Mouse (Mus musculus) NIH3T3 (cell line): ENCODE measurements at regions not wholly inside any gene's neighbourhood (a gene's known extent, or its start where the extent isn't known, plus 50 kb on each side); places are given as distances from the start of the nearest gene placed in this dataset.

Source experiments
- DNase-seq: peaks from one replicate; pipeline ENCODE4 v3.0.0-alpha.2; 2012; ENCODE audit warnings: low read depth

DNA sequence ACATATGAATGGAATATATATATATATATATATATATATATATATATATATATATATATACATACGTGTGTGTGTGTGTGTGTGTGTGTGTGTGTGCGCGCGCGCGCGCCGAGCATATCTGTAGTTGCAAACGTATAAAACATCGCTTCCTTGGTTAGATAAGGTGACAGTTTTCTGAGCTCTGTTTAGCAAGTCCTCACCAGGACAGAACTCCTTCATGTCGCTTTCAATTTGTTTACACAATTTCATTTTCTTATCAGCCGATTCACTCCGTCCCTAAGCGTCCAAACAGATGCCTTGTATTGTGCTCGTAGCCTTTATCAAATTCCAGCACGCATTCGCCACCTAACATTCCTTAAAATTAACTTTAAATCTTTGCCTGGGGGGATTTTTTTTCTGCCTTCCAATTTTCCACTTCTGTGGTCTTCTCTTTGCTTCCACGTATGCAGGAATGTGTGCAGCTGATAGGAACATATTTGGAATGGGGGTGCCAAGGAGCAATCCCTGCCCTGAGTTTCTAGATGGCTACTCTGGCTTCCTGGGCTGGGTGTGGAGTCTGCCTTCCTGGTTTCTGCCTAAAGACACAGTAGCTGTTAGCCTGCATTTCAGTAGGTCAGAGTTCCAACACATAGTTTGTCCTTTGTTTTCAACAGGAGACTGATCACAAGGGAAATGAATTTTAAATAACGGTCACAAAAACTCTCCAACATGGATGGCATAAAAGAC lies 575.7 kb downstream of the Robo2 start:
- DNase-seq, result no peak

DNA sequence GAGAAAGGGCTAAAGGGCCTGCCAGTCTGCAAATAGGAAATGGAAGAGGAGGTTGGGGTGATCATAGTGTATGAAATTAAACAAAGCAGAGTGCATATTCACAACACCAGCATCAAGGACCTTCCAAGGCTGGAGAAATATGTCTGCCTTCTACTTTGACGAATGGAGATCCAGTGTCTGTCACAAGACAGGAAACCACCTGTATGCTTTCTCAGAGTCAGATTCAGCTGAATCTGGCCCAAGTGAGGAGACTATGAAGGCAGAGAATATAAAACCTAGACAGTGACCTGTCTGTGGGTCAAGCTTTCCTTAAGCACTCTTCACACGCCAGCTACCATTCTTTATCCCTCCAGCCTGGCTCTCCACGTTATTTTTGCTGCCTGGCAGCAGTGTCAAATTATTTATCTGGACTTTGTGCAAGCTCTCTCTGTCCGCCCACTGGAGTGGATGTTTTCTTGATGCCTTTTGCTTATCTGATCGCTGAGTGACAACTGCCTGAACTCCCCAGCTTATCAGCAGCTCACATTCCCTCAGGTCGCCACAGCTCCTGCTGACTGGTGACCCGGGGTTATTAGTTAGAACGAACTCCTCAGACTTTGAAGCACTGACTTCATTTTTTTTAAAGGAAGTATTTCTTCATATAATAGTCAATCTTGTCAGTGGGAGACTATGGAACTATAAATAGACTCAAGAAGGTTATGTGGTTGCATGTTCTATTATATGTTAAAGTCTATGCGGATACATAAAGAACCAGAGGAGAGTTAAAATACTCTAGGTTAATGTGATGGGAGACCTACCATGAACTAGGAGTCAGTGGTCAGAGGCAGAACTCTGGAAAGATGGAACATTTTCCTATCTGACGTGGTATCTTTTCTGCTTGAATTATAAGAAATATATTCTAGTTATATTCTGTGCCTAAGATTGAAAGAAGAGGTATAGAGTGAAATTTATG lies 590.0 kb downstream of the Robo2 start:
- DNase-seq, result no peak

GRCm38 (mm10) chr16:73804572-73804971 lies 607.1 kb downstream of the Robo2 start:
- no peak for DNase-seq

- no peak for DNase-seq
Measured at GRCm38 (mm10) chr16:73796528-73797171, 615.0 kb downstream of the Robo2 start.

- no peak for DNase-seq
Measured at GRCm38 (mm10) chr16:73785074-73785438, 626.6 kb downstream of the Robo2 start.

GRCm38 (mm10) chr16:73784296-73785073 lies 627.1 kb downstream of the Robo2 start:
- no peak for DNase-seq

- no peak for DNase-seq
Measured at GRCm38 (mm10) chr16:73772454-73772853, 639.2 kb downstream of the Robo2 start.

GRCm38 (mm10) chr16:73770440-73770856 lies 641.2 kb downstream of the Robo2 start:
- no peak for DNase-seq

GRCm38 (mm10) chr16:73769729-73770128 lies 641.9 kb downstream of the Robo2 start:
- DNase-seq, result no peak

DNA sequence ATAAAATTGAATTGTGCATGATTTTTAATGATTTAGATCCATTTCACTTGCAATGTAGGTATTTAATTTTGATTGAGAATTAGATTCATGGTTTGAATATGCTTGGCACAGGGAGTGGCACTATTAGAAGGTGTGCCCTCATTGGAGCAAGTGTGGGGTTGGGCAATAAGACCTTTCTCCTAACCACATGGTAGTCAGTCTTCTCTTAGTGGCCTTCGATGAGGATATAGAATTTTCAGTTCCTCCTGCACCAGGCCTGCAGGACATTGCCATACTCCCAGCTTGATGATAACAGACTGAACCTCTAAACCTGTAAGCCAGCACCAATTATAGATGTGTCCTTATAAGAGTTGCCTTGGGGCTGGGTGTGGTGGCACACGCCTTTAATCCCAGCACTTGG lies 642.9 kb downstream of the Robo2 start:
- DNase-seq, result no peak

DNA sequence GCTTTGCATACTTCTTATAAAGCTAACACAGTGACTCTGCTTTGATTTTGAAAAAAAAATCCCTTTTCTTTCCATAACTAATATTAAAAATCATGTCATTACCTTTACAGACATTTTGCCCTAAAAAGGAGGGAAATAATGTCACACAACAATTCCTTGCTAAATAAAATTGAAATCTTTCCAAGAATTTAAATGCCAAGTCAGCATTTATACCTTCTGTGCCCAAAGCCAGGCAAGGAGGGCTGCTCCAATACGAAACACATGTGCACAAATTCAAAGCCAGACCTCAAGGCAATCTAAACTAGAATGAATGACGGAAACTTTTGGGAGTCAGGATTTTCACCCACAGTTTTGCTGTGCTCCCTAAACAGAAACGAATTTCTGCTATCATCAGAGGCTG lies 646.4 kb downstream of the Robo2 start:
- no peak for DNase-seq

- no peak for DNase-seq
Measured at GRCm38 (mm10) chr16:73760921-73761320, 650.7 kb downstream of the Robo2 start.

DNA sequence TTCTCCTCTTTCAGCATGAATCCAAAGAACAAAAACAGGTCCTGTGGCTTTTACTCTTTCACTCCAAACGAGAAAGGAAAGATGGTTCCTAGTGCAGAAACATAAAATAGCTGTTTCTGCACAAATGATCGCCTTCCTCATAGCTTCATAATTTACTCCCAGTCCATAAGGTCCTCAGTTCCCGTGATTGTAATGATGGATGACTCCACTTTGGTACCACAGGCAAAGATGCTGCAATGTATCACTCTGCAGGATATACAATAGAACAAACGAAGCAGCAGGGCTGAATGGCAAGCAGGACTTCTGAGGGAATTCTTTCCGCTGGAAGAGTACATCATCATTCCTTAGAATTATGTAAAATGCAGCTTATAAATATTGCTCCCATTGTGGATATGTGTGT lies 652.8 kb downstream of the Robo2 start:
- DNase-seq, result no peak

DNA sequence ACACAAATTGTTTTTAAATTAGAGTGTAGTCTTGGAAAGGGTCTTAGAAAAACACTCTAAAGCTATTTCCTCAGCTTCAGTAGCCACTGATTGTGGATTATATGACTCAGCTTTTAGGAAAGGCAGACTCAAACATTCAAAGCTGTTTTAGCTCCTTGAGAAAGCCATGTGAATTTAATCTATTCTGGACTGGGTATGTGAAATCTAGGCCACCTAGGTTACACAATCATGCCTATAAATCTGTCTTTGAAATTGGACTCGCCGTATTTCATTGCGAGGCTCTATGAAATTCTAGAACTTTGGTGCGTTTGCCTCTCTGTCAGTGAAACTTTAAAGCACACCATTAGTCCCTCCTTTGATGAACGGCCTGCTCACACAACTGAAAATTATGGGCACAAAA lies 657.3 kb downstream of the Robo2 start:
- no peak for DNase-seq

- DNase-seq, result no peak
Measured at GRCm38 (mm10) chr16:73728297-73728696, 683.3 kb downstream of the Robo2 start.

DNA sequence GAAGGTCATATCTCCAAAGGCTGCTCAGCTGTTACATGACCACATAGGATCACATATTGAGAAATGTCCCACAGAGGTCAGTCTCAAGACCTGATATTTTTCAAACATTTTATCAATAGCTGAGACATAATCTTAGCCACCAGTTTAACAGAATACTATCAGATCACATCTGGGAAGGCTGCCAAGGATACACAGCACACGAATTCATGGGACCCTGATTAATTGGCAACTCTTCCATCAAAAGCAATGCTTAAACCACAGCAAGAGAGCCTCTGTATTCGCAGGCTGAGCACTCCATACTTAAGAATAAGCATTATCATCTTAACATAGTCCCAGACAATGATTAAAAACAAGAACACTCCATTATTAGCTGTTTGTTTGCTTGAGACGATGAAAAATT lies 691.9 kb downstream of the Robo2 start:
- no peak for DNase-seq

- no peak for DNase-seq
Measured at GRCm38 (mm10) chr16:73716301-73716700, 695.3 kb downstream of the Robo2 start.

GRCm38 (mm10) chr16:73707051-73707450 lies 704.6 kb downstream of the Robo2 start:
- DNase-seq, result no peak

DNA sequence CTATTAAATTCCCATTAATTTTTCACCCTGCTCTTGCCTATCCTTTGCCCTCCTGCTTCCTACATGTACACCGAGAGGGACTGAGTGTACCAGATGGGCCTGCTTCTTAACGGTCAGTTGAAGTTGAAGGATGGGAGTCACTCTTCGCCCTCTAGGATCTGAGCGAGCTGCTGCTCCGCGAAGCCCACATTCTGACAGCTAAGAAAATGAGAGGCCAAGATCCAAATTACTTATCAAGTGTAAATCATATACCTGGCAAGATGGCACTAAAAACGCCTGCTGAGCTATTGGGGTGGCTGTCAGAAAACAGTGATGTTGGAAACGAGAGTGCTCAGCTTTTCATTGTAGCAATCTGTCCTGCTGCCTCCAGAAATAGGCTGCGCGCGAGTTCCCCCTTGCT lies 722.4 kb downstream of the Robo2 start:
- DNase-seq, result no peak

DNA sequence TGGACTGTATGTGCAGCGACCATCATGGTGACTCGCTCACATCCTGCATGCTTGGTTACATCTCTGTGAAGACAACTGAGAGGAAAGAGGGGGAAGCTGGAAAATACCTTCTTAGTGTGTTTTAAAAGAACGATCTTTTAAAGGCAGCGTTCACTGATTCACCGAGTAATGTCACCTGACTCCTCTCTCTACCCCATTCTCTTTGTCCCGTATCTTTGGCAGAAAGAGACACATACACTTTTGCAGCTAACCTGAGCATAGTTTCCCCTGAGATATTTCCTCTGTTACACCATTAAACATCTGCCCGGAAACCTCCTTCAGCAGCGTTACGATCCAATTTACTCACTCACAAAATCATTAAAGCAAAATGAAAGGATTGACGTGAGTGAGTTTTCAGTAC lies 731.8 kb downstream of the Robo2 start:
- DNase-seq, result no peak

GRCm38 (mm10) chr16:73670516-73670915 lies 741.1 kb downstream of the Robo2 start:
- DNase-seq, result no peak
